Mouse (Mus musculus): Measurements from ENCODE around the gene Ubac2. TPM values are rescaled to one million over a fixed set of nuclear protein-coding genes. Genes with fewer than 3 reads are reported as not detected.

Ubac2 gene
- total RNA-seq, 2 experiments from 2014 or later = 26.6 to 29.1 TPM

DNA sequence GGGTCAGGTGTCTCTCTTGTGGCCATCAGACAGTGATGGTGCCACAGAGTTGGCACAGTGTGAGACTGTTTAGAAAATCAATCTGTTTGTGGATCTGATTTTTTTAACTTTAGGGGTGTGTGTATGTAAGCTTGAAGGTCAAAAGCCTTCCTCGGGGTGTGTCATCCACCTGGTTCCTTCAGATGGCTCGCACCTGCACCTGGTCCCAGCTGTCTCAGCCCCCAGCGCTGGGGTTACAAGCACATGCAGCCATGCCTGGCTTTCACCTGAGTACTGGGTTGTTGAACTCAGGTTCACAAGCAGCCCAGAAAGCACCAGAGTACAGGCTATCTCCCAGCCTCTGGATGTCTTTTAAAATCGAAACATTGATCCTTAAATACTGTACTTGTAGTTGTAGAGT, 115.2 kb downstream of the Ubac2 start:
- DNase-seq = no peak
- intact Hi-C loops (cut with DNase I) = no loop called here

DNA sequence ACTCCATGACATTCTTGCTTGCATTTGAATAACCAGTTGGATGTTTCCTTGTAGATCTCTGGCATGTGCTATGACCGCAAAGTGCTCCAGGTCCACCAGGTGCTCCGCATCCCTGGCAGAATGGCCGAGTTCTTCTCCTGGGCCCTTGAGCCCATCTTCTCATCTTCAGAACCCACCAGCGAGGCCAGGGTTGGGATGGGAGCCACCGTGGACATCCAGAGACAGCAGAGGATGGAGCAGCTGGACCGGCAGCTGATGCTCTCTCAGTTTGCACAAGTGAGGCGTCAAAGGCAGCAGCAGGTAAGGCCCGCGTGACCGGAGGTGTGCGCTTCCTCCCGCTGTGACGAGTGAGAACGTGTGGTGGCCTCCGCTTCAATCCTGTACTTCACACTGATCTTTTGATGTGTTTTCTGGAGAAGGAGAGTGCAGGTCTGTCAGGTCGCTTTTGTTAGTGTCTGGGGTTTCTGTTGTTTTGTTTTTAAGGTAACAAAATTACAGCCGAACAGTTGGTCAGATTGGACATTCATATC, 115.8 kb downstream of the Ubac2 start:
- intact Hi-C loops (cut with DNase I) = no loop called here

GRCm38 (mm10) chr14:121994846-121995556, 116.6 kb downstream of the Ubac2 start:
- DNase-seq = no peak
- intact Hi-C loops (cut with DNase I) = no loop called here

More for the DNA sequence above, 115.8 kb downstream of the Ubac2 start:
- no peak for DNase-seq

GRCm38 (mm10) chr14:121995557-121995870, 117.1 kb downstream of the Ubac2 start:
- no peak for DNase-seq
- intact Hi-C loops (cut with DNase I) = no loop called here

DNA sequence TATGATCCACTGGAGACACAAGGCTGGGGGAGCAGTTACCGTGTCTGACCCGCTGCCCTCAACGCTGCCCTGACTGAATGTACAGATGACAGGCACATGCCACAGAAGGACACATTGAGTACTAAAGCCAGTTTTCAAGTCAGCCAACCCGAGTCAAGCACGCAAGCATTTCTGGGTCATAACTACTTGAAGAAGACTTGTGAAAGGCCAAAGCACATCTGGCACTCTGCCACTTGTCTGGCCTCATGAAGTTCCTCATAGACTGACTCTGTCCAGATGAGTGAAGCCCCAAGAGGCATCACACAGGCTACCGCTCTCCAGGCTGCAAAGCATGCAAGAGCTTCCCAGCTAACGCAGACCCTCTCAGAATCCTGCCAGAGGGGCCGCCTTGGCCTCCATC, 118.4 kb downstream of the Ubac2 start:
- DNase-seq = peak; percentile 65 to 68
- intact Hi-C loops (cut with DNase I) = no loop called here

GRCm38 (mm10) chr14:121999455-121999854, 121.0 kb downstream of the Ubac2 start:
- no peak for DNase-seq
- intact Hi-C loops (cut with DNase I) = no loop called here

GRCm38 (mm10) chr14:122000346-122001105, 122.1 kb downstream of the Ubac2 start:
- DNase-seq = no peak
- intact Hi-C loops (cut with DNase I) = no loop called here

GRCm38 (mm10) chr14:122002224-122002623, 123.8 kb downstream of the Ubac2 start:
- no peak for DNase-seq
- intact Hi-C loops (cut with DNase I) = no loop called here

- intact Hi-C loops (cut with DNase I) = no loop called here
- DNase-seq = no peak
These were observed 125.4 kb downstream of the Ubac2 start for GRCm38 (mm10) chr14:122003812-122004211.

DNA sequence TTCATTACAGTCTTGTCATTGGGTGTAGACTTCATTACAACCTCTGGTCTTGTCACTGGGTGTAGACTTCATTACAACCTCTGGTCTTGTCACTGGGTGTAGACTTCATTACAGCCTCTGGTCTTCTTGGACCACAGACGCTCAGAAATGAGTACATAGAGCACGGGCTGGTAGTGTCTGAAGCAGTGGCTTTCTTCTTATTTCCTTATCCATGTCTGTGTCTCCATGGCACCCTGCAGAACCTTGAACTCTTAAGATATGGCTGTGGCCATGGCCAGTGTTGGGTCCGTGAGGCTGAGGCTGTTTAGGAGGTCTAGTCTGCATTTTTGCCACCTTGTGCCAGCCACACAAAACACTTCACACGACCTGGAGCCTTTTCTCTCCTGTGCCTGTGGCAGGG, 129.8 kb downstream of the Ubac2 start:
- intact Hi-C loops (cut with DNase I) = no loop called here
- no peak for DNase-seq

GRCm38 (mm10) chr14:122009502-122009901, 131.1 kb downstream of the Ubac2 start:
- intact Hi-C loops (cut with DNase I) = no loop called here
- DNase-seq = no peak

- intact Hi-C loops (cut with DNase I) = no loop called here
- DNase-seq = peak in 1 of 2 experiments; percentile 47
These were observed 131.9 kb downstream of the Ubac2 start for GRCm38 (mm10) chr14:122010301-122010700.

GRCm38 (mm10) chr14:122011768-122012167, 133.3 kb downstream of the Ubac2 start:
- no peak for DNase-seq
- intact Hi-C loops (cut with DNase I) = no loop called here

DNA sequence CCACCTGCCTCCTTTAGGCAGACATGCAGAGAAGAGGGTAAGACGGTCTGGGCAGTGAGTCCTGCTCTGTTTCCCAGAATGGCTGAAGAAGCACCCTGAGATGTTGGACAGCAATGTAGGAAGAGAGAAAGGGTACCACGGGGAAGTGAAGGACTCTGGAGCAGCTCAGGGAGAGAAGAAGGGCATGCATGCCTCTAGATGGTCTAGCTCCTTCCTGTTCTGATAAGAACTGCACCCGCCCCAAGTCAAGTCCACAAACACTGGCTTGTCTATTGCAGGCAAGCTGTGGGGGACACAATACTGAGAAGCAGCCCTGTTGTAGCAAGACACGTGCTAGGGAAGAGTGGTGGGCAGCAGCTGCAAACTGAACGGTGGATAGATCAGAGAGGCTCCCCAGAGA, 133.8 kb downstream of the Ubac2 start:
- intact Hi-C loops (cut with DNase I) = no loop called here
- no peak for DNase-seq

- DNase-seq = no peak
- intact Hi-C loops (cut with DNase I) = no loop called here
These were observed 134.4 kb downstream of the Ubac2 start for GRCm38 (mm10) chr14:122012814-122013213.

DNA sequence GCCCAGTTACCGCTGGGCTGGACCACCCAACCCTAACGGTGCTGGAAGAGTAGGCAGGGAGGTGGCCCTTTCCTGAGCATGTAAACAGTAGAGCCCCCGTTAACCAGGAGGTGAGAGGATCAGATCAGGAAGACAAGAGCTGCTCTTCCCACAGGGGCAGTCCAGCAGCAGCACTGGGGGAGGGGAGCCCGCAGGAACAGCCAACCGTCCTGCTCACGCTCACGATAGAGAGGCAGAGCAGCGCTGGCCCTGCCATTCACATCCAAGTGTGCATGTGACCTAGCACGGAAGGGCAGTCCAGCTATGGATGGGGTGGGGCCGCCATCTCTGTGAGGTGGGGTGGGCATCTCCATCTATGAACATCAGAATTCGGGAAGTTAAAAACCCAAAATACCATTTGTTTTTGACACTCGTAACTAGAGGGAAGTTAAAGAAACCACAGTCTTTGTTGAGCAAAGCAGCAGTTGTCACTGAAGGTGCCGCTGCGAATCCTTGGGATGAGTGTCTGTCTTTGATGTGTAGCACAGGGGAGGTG, 135.1 kb downstream of the Ubac2 start:
- peak; percentile 38 to 39 for DNase-seq
- intact Hi-C loops (cut with DNase I) = no loop called here

DNA sequence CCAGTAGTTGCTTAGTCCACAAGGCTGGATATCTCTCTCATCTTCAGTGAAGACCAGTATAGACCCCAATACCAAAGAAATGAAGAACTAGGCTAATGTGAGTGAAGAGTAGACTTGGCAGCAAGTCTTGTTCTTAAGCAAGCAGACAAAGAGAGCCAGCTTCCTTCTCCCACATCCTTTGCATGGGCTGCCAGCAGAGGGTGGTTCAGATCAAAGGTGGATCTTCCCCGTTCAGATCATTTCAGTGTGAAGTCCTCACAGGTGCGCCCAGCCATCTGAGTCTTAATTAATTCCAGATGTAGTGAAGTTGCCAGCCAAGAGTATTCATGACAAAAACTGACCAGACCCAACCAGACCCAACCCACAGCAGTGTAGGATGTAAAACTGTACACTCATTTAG, 139.5 kb downstream of the Ubac2 start:
- intact Hi-C loops (cut with DNase I) = no loop called here

DNA sequence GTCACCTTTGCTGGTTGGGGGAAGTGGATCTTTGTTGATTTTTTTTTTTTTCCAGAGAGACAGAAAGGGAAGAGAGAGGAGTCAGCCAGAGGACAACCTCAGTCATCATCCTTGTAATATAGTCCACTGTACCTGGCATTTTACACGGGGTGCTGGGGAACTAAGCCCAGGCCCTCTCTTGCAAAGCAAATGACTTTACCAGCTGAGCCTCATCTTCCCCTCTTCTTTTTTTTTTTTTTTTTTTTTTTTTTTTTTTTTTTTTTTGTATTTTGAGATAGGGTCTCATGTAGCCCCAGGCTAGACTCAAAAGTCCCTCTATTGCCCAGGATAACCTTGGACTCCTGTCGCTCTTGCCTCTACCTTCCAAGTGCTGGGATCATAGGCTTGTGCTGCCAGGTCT, 141.0 kb downstream of the Ubac2 start:
- no peak for DNase-seq
- intact Hi-C loops (cut with DNase I) = no loop called here

More for the DNA sequence above, 139.5 kb downstream of the Ubac2 start:
- DNase-seq = no peak

GRCm38 (mm10) chr14:122020567-122020966, 142.1 kb downstream of the Ubac2 start:
- no peak for DNase-seq
- intact Hi-C loops (cut with DNase I) = no loop called here

DNA sequence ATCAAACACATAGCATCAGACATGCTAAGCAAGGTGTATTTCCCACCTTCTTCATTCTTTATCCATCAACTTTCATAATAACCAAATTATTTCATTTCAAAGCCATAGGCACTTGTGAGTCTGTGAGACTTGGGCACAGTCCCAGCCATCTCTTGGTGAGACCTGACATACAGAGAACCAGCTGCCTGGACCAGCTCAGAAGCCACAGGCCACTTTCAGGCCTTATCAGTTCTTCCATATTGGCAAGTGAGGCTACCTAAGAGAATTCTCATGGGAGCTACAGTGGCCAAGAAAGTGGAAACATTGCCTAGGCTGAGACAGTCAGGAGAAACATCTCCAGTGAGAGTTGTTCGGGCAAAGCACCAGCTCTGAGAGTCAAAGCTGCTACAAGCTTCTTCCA, 144.6 kb downstream of the Ubac2 start:
- no peak for DNase-seq
- intact Hi-C loops (cut with DNase I) = no loop called here

GRCm38 (mm10) chr14:122023928-122024327, 145.5 kb downstream of the Ubac2 start:
- intact Hi-C loops (cut with DNase I) = no loop called here
- no peak for DNase-seq
